Mouse (Mus musculus): ENCODE data around the gene Ptpn21.

DNA sequence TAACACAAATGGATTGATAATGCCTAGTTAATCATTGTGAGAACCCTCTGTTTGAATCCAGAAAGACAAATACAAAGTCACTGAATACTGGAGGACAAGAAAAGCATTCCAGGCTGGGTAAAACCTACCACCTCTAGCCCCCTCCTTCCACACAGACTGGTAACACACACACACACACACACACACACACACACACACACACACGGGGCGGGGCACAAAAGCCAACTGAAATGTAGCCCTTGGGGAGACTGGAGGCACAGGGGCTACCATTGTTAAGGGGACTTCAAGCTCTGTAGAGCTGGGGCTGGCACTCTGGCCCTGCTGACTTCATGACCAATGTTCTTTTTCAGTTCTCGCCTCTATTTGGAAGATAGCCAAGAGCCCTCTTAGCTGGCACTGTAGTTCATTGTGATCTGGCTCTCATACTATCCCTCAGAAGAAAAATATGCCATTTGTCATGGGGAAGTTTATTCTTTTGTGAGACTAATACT is 3.9 kb upstream of the Ptpn21 start:
- TF ChIP-seq TCF3 (IDR thresholded peaks at IDR 0.05; ENCODE audit: insufficient read length, low read depth) (no peak), E2F4 (IDR thresholded peaks at IDR 0.05; ENCODE audit: insufficient read depth) (no peak), POLR2A (IDR thresholded peaks at IDR 0.05; ENCODE audit: insufficient read length, low read depth) (no peak), USF1 (IDR thresholded peaks at IDR 0.05; ENCODE audit: low read depth) (no peak), MYOG (IDR thresholded peaks at IDR 0.05; ENCODE audit: control insufficient read depth in 1 of 3, insufficient read depth in 1 of 3, insufficient read length in 2 of 3, low read depth in 2 of 3) (no peak), CEBPB (IDR thresholded peaks at IDR 0.05; ENCODE audit: insufficient read depth, poor library complexity, severe bottlenecking) (no peak), POLR2AphosphoS2 (IDR thresholded peaks at IDR 0.05; ENCODE audit: insufficient read length, low read depth) (no peak), MAX (IDR thresholded peaks at IDR 0.05; ENCODE audit: low read depth) (no peak), MYOD1 (IDR thresholded peaks at IDR 0.05; ENCODE audit: control insufficient read depth in 1 of 3, insufficient read length in 2 of 3, low read depth in 2 of 3) (no peak), TCF12 (IDR thresholded peaks at IDR 0.05; ENCODE audit: insufficient read depth, poor library complexity, severe bottlenecking) (no peak), REST (IDR thresholded peaks at IDR 0.05; ENCODE audit: insufficient read depth, insufficient read length) (no peak)

Data from myocyte (in vitro differentiated cells).